Mouse (Mus musculus) Muller cell, postnatal 12 days (primary cell): ENCODE measurements at regions not wholly inside any gene's neighbourhood (a gene's known extent, or its start where the extent isn't known, plus 50 kb on each side); places are given as distances from the start of the nearest gene placed in this dataset.

ENCODE experiments used
- DNase-seq: peaks from one replicate; pipeline ENCODE4 v3.0.0-alpha.2; 2015; ENCODE audit errors: inconsistent ontology term

DNA sequence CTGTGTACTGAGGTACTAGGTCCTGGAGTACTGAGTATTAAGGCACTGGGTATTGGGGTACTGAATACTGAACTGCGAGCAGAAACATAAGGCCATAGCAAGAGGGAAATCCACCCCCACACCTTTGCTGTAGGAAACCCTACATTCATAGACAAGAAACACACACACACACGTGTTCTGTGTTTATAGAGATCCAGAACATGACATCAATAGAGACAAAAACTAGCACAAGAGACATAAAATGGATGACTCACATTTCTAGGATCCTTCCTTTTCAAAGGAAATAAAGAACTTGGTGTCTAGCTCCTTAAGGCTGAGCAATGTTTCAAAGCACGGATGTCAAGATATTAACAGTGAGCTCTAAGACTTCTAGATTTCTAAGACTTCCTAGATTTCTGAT, 49.9 kb upstream of the Nepro start:
- no peak for DNase-seq

GRCm38 (mm10) chr16:44672422-44672819, 51.7 kb upstream of the Nepro start:
- DNase-seq: no peak

DNA sequence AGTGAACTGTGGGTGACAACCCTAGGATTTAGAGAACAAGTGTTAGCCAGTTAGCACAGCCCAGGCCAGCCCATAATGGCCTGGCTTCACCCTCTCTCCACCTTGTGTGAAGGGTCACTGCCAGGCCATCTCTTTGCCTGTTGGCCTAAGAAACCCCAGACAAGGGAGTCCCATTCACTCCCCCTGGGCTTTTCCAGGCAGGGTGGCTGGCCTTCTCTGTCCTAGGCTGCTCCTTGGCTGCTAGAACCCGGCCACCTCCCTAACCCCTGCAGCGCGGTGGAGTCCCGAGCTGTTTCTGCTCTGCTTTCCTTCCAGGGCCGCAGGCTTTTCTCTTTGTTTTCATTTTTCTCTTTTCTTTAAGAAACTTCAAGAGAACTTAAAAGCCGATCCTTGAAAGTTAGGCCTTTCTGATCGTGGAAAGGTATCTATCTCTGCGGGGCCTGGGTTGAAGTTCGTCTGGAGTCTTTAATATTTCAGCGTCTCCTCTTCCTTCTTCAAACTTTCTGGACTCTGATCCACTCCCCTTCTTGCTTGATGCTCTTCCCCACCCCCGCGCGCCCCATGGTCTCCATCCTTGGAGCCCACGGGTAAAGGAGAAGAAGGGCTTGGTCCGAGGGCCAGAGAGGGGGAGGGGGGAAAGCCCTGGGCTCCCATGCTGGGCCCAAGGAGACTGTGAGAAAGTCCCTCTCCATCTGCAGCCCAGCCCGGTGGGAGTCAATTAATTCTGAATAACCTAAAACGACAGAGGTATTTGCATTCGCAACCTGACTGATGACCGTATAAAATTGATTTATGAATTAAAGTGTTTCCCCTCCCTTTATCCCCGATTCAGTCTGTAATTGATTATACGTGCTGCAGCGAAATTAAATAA, 52.3 kb upstream of the Nepro start:
- no peak for DNase-seq

DNA sequence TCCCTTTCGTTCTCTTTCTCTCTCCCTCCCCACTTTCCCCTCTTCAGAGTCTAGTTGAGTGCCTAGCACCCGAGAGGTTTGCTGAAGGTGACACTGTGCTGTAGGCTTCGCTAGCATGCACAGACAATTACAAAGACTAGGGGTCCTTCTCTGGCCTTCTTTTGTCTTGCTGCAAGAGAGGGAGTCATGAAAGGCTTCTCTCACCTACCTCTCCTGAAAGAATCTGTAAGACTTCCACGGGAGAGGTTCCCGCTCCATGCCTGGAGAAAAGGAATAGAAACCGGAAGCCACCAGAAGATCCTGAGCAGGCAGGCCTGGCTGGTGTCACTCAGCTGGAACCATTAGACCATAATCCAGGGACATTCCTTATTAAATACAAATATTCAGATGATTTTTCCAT, 56.0 kb upstream of the Nepro start:
- DNase-seq: no peak

- no peak for DNase-seq
Observed at GRCm38 (mm10) chr16:44667118-44667517, 57.0 kb upstream of the Nepro start.

GRCm38 (mm10) chr16:44666431-44666997, 57.6 kb upstream of the Nepro start:
- DNase-seq: no peak

GRCm38 (mm10) chr16:44665491-44665931, 58.6 kb upstream of the Nepro start:
- DNase-seq: no peak

DNA sequence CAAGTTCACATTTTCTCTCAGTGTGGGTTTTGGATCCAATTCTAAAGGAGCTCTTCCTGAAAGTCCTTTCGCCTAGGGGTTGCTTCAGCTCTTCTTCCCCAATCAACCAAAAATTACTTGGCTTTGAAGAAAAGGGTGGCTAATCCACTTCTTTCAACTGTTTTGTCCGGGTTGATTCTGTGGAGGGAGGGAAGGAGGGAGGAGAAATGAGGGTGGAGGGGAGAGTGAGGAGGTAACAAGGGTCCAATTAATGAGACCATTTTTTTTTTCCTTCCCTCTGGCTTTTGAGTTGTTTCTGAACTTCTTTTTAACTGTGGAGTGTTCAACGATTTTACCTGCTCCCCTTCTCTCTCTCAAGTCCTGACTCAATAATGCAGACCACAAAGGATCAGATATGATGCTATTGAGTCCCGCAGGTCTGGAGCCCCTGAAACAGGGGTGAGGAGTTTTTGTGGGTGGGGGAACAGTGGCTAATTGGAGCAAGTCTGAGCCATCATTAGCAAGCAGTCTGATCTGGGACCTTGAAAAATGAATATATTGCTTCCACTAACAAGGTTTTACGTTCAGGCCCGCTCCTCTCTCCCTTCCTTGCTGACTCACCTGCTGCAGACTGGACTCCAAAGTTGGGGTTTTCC, 61.0 kb upstream of the Nepro start:
- no peak for DNase-seq

DNA sequence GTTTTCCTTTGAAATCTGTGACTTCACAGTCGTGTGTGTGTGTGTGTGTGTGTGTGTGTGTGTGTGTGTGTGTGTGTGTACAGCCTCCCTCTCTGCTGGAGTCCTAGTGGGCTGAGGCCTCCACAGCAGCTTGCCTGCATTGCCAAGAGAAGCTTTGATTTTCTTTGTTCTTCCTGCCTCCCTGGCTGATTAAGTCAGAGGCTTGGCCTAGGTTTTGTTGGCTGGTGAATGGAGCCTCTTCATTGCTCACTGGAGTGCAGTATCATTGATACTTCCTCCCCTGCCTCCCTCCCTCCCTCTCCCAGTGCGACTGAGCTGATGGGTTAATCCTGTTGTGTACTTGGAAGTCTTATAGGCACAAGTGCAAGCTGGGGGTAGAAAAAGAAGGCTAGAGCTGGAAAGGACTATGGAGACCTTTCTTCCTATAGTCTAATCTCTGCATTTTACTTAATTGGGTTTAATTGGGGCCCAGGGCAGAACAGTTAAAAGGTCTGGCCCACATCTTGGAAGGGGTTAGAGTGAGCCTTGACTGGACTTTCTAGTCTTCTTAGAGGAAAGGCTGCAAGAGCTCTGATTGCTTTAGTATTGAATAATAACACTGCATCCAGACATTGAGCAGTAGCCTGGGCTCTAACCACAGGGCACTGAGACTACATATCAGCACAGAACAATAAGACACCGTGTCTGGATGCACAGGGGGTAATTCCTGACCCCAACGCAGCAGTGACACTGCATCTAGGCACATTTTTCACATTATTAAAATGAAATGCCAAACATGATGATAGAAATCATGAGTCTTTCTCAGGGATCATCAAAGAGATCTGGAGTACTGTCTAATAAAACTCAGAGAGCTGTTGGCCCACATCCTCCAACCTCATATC, 62.9 kb upstream of the Nepro start:
- peak; percentile 78 for DNase-seq

- DNase-seq: peak; percentile 52
Observed at GRCm38 (mm10) chr16:44658306-44658705, 65.8 kb upstream of the Nepro start.

- DNase-seq: no peak
Observed at GRCm38 (mm10) chr16:44656181-44656580, 67.9 kb upstream of the Nepro start.

DNA sequence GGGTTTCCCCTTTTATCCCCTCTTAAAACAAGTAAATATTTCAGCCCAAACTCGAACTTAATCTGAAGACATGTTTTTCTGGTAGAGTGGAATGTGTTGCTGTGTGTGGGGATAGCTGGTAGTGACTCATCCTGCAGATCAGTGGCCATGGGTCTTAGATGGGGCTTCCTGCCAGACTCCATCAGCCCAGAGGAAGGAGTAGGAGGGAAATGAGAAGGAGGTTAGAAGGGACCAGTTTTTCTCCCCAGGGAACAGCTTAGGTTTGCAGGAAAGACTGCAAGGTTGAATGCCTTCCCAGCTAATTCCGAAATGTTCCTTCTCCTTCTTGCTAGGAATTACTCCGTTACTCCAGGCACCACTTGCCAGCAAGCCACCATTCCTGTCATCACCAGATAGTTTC, 68.8 kb upstream of the Nepro start:
- peak; percentile 65 for DNase-seq

GRCm38 (mm10) chr16:44648547-44649223, 75.4 kb upstream of the Nepro start:
- DNase-seq: no peak

GRCm38 (mm10) chr16:44643992-44644391, 80.1 kb upstream of the Nepro start:
- DNase-seq: peak; percentile 44

GRCm38 (mm10) chr16:44637100-44637499, 78.4 kb upstream of the Boc start:
- DNase-seq: no peak

- DNase-seq: no peak
Observed at GRCm38 (mm10) chr16:44634486-44634885, 75.8 kb upstream of the Boc start.

GRCm38 (mm10) chr16:44633059-44633667, 74.5 kb upstream of the Boc start:
- no peak for DNase-seq

DNA sequence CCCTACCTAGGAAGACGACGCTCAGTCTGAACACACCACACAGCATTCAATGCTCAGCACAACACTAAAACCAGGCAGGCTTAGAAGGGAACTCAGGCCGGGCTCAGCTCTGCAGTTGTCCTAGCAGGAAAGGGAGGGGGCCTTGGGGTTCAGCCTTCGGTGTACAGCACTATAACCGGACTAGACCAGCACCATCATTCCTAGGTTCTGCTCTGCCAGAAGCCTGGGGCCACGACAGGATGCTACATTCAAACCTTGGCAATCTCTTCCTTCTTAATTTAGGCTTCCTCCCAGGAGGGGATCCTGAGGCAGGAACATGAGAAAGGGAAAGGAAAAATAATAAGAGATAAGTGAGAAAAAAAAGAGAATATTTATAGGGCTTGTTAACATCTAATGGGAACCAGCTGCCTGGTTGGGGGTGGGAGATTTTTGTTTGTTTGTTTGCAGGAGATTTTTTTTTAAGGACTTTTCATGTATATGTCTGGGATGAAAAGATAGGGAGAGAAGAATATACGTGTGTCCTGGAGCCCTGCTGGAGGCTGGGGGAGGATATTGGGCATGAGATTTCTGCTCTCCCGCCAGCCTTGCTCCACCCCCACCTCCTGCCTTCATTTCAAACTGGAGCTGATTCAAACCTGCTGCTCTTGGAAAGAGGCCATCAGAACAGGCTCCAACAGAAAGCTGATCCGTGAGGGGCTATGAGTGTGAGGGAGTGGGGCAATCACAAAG, 73.8 kb upstream of the Boc start:
- peak; percentile 62 for DNase-seq

DNA sequence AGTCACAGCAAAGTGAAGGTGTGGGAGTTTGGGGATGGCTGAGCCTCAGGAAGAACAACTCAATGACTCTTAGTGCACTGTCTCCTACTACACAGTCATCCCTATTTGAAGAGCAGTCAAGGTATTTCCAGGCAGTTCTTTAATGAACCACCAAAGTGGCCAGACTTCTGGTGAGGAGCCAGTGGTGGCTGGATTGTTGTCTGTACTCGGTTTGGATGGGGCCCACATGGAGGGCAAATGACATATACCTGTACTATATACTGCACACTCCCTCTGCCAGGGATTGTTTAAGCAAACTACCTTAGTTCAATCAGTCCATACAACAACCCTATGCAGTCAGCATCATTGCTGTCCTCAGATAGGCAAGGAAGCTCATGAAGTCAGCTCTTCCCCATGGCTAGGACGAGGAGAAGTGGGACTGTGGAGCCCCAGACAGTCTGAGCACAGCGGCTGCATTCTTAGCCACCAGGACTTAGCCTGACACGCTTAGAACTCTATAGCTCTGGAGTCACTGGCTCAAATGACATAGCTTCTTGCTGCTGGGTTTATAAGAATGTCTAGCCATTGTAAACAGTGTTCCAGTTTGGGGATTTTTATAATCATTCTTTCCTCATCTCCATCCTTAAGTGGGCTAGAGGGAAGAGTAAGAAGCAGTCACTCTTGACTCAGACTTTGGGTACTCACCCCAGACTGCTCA, 72.8 kb upstream of the Boc start:
- no peak for DNase-seq

GRCm38 (mm10) chr16:44630861-44631260, 72.2 kb upstream of the Boc start:
- DNase-seq: no peak
